Mouse (Mus musculus) hindbrain, embryonic 15.5 days (tissue): ENCODE measurements around the gene Kdm5a. TPM values are rescaled to one million over a fixed set of nuclear protein-coding genes. Genes with fewer than 3 reads are reported as not detected.
A peak's percentile ranks its signal among the peaks of the same experiment; 100 is the strongest.

Source experiments
- ATAC-seq: fragments of 200-750 bp; cut with Nextera tagmentation; 2 replicates; pipeline ENCODE4 v1.8.0; 2017; ENCODE audit warnings: low read depth, moderate number of reproducible peaks, moderate TSS enrichment; ENCODE audit not compliant: low FRiP score
- H3K27ac ChIP-seq: fragments of 300-500 bp; sonication (generic); replicated peaks from 2 replicates; pipeline ENCODE4 v1.5.1; 2015; ENCODE audit warnings: mild to moderate bottlenecking, inconsistent platforms
- H3K27me3 ChIP-seq: fragments of 300-500 bp; sonication (generic); 2 replicates; pipeline ENCODE4 v1.6.1; 2015; ENCODE audit warnings: control low read depth, inconsistent platforms
- H3K36me3 ChIP-seq: fragments of 300-500 bp; sonication (generic); 2 replicates; pipeline ENCODE4 v1.6.1; 2015; ENCODE audit warnings: control low read depth, inconsistent platforms
- H3K4me1 ChIP-seq: fragments of 300-500 bp; sonication (generic); replicated peaks from 2 replicates; pipeline ENCODE4 v1.6.1; 2015; ENCODE audit warnings: control low read depth, inconsistent platforms
- H3K4me2 ChIP-seq: fragments of 300-500 bp; sonication (generic); 2 replicates; pipeline ENCODE4 v1.6.1; 2015; ENCODE audit warnings: moderate library complexity, mild to moderate bottlenecking, inconsistent platforms
- H3K4me3 ChIP-seq: fragments of 300-500 bp; sonication (generic); 2 replicates; pipeline ENCODE4 v1.5.1; 2015; ENCODE audit warnings: mild to moderate bottlenecking, inconsistent platforms
- H3K9ac ChIP-seq: fragments of 300-500 bp; sonication (generic); 2 replicates; pipeline ENCODE4 v1.6.1; 2015; ENCODE audit warnings: inconsistent platforms
- H3K9me3 ChIP-seq: fragments of 300-500 bp; sonication (generic); 2 replicates; pipeline ENCODE4 v1.6.1; 2016; ENCODE audit warnings: control low read depth, inconsistent platforms
- WGBS: fragments of 180-500 bp; shearing (Covaris S2); methylation state at CpG from one replicate; pipeline ENCODE4 v1.1.7; 2015; 5-methylcytosine and 5-hydroxymethylcytosine counted together
- polyA plus RNA-seq: library from polyadenylated mRNA; unstranded; fragments of >200 nt; fragmentation: Nextera tagmentation; extraction: Ambion mirVana; gene quantifications from 2 replicates; pipeline ENCODE4 v1.2.1, GENCODE M21; 2015

Gene Kdm5a
- polyA plus RNA-seq, 1 experiment from 2014 or later: 29.8 TPM

DNA sequence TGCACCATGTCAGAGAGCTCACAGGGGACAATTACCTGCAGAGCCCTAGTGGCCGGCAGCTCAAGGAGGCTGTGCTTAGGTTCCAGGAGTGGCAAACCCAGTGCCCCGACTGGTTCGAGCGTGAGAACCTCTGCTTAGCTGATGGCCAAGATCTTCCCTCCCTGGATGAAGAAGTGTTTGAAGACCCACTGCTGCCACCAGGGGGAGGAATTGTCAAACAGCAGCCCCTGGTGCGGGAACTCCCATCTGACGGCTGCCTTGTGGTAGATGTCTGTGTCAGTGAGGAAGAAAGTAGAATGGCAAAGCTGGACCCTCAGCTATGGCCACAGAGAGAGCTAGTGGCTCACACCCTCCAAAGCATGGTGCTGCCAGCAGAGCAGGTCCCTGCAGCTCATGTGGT, 117.6 kb downstream of the Kdm5a start:
- no peak for ATAC-seq
- no peak overlapping the region for H3K4me3 ChIP-seq
- 94% methylated on average over 6 of the region's 6 CpGs for WGBS

GRCm38 (mm10) chr6:120482021-120482420, 118.1 kb downstream of the Kdm5a start:
- ATAC-seq: no peak
- Histone ChIP-seq H3K9ac (no peak overlapping the region), H3K36me3 (no peaks in the 10 kb centered on the region; the same call in 1 of the 2 replicates), H3K4me2 (no peak overlapping the region), H3K4me3 (no peak overlapping the region), H3K27me3 (no peaks in the 10 kb centered on the region), H3K9me3 (no peaks in the 10 kb centered on the region), H3K4me1 (no peaks in the 10 kb centered on the region), H3K27ac (no peak overlapping the region)
- WGBS: 93% methylated on average over 14 of the region's 14 CpGs

More for the DNA sequence above, 117.6 kb downstream of the Kdm5a start:
- no peak overlapping the region for H3K4me2 ChIP-seq
- H3K9ac ChIP-seq: no peak overlapping the region
- H3K9me3 ChIP-seq: no peaks in the 10 kb centered on the region
- no peak overlapping the region for H3K27ac ChIP-seq
- no peaks in the 10 kb centered on the region for H3K4me1 ChIP-seq
- H3K27me3 ChIP-seq: no peaks in the 10 kb centered on the region
- H3K36me3 ChIP-seq: no peaks in the 10 kb centered on the region; the same call in 1 of the 2 replicates

- Histone ChIP-seq H3K4me1 (no peaks in the 10 kb centered on the region), H3K27ac (no peak overlapping the region), H3K4me3 (no peak overlapping the region), H3K9ac (no peak overlapping the region), H3K9me3 (no peaks in the 10 kb centered on the region), H3K4me2 (no peak overlapping the region), H3K27me3 (no peaks in the 10 kb centered on the region), H3K36me3 (no peaks in the 10 kb centered on the region; the same call in 1 of the 2 replicates)
- ATAC-seq: no peak
- WGBS: 43% methylated on average over 6 of the region's 6 CpGs
Observed at GRCm38 (mm10) chr6:120482756-120483155, 118.8 kb downstream of the Kdm5a start.

DNA sequence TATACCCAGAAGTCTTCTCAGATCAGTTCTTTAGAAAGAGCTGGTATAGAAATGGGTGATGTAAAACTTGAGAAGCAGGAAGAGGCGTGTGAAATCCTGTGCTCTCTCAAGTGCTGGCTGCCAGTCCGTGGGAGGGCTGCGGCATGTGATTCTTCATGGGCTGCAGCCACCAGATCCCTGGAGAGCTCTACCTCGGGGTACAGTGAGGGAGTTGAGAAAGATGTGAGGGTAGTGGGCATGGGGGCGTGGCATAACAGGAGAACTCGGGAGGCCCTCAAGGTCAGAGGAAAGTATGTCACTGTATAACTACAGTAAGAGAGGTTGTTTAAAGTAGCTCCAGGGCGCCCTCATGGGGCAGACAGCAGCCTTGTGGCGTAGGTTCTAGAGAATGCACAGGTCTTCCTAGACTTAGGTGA, 119.3 kb downstream of the Kdm5a start:
- 36% methylated on average over 8 of the region's 8 CpGs for WGBS
- no peaks in the 10 kb centered on the region for H3K9me3 ChIP-seq
- H3K4me1 ChIP-seq: no peaks in the 10 kb centered on the region
- no peak overlapping the region for H3K4me3 ChIP-seq
- H3K27me3 ChIP-seq: no peaks in the 10 kb centered on the region
- H3K36me3 ChIP-seq: no peaks in the 10 kb centered on the region; the same call in 1 of the 2 replicates
- ATAC-seq: no peak
- no peak overlapping the region for H3K9ac ChIP-seq
- H3K4me2 ChIP-seq: no peak overlapping the region
- no peak overlapping the region for H3K27ac ChIP-seq

- Histone ChIP-seq H3K4me1 (peaks cover 9% of the 10 kb centered on the region), H3K27me3 (no peaks in the 10 kb centered on the region), H3K27ac (no peak overlapping the region), H3K9me3 (no peaks in the 10 kb centered on the region), H3K4me3 (no peak overlapping the region), H3K9ac (no peak overlapping the region), H3K36me3 (no peaks in the 10 kb centered on the region), H3K4me2 (no peak overlapping the region)
- 77% methylated on average over 3 of the region's 3 CpGs for WGBS
- no peak for ATAC-seq
Observed at GRCm38 (mm10) chr6:120485038-120485437, 121.1 kb downstream of the Kdm5a start.

DNA sequence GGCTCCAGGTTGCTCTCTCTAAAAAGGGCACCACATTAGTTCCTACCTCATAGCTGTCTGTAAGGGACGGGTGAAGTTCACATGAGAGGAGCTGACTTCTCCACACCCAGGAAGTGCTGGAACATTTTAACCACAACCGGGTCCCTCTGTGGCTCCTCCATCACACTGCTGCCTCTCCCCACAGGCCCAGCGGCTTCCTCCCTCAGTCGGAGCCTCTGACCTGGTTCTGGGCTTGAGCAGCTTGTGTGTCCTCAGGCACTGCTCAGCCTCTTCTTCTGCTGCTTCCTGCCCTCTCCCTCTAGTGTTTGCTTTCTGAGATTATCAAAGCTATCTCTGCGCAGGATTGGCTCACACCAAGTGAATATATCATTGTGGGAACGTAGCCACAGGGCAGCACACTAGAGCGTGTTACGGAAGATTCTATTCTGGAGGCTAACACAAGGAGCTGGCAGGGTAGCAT, 122.2 kb downstream of the Kdm5a start:
- 57% methylated on average over 8 of the region's 8 CpGs for WGBS
- no peaks in the 10 kb centered on the region for H3K9me3 ChIP-seq
- H3K4me1 ChIP-seq: peaks cover 18% of the 10 kb centered on the region
- H3K36me3 ChIP-seq: no peaks in the 10 kb centered on the region
- no peak overlapping the region for H3K9ac ChIP-seq
- H3K27ac ChIP-seq: no peak overlapping the region
- ATAC-seq: no peak
- H3K4me3 ChIP-seq: no peak overlapping the region
- no peaks in the 10 kb centered on the region for H3K27me3 ChIP-seq
- H3K4me2 ChIP-seq: no peak overlapping the region

DNA sequence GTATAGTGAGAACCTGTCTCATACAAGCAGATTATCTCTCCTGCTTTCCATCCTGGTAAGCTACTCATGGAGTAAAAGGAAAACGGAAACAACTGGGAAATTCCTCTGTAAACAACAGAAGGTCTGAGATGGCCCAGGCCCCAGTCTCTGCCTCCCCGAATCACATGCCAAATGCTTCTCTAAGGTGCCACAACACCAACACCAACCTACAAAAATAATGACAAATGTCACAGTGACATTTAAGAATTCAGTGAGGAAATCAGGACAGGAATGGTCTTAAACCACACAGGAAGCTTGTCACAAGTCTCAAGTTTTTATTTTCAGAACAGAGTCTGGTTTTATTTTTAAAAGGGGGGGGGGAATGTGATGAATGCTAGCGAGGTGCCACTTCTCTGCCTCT, 124.7 kb downstream of the Kdm5a start:
- H3K27ac ChIP-seq: no peak overlapping the region
- no peak overlapping the region for H3K9ac ChIP-seq
- no peak for ATAC-seq
- no peaks in the 10 kb centered on the region for H3K36me3 ChIP-seq
- no peak overlapping the region for H3K4me3 ChIP-seq
- no peaks in the 10 kb centered on the region for H3K9me3 ChIP-seq
- H3K4me2 ChIP-seq: no peak overlapping the region
- no peaks in the 10 kb centered on the region for H3K27me3 ChIP-seq
- WGBS: 79% methylated on average over 3 of the region's 3 CpGs
- peaks cover 38% of the 10 kb centered on the region for H3K4me1 ChIP-seq

- ATAC-seq: no peak
- WGBS: 61% methylated on average over 2 of the region's 2 CpGs
- H3K4me1 ChIP-seq: peaks cover 46% of the 10 kb centered on the region
- no peak overlapping the region for H3K9ac ChIP-seq
- no peaks in the 10 kb centered on the region for H3K9me3 ChIP-seq
- H3K27me3 ChIP-seq: no peaks in the 10 kb centered on the region
- no peak overlapping the region for H3K4me3 ChIP-seq
- no peak overlapping the region for H3K27ac ChIP-seq
- H3K4me2 ChIP-seq: peak overlapping the region; percentile 80
- H3K36me3 ChIP-seq: no peaks in the 10 kb centered on the region
Observed at GRCm38 (mm10) chr6:120489461-120489860, 125.5 kb downstream of the Kdm5a start.

GRCm38 (mm10) chr6:120491064-120491463, 127.1 kb downstream of the Kdm5a start:
- H3K27me3 ChIP-seq: no peaks in the 10 kb centered on the region
- peak overlapping the region; percentile 80 for H3K4me2 ChIP-seq
- H3K4me1 ChIP-seq: peaks cover 54% of the 10 kb centered on the region
- H3K9me3 ChIP-seq: no peaks in the 10 kb centered on the region
- no peak for ATAC-seq
- H3K4me3 ChIP-seq: peak overlapping the region; percentile 90
- H3K9ac ChIP-seq: no peak overlapping the region
- H3K27ac ChIP-seq: no peak overlapping the region
- no peaks in the 10 kb centered on the region for H3K36me3 ChIP-seq
- 31% methylated on average over 7 of the region's 7 CpGs for WGBS

DNA sequence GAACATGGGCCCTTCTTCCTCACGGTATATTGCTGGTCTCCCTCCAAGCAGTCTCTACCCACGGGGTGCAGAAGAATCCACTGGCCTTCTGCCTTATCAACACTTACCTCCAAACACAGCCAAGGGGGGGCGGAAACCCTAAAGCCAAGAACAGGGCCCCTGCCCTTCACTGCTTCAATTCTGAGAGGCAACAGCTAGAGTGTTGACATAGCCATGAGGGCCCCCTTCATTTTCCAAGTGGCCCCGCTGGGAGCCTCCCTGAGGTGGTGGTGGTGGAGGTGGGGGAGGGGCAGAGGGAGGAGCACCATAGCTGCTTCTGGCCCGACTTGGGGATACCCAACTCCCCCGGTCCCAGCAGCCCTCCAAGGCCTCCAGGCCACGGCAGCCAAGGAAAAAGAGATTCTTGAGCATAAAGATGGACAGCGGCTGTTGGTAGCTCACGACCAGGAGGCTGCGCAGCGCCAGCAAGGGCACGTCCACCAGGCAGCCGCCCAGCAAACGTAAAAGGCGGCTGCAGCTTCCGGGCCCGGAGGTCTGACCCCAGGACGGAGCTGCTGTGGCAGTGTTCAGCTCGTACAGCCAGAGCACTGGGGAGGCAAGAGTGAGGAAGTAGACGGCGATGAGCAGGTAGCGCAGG, 128.1 kb downstream of the Kdm5a start:
- peak overlapping the region; percentile 90 for H3K4me3 ChIP-seq
- WGBS: 10% methylated on average over 22 of the region's 22 CpGs
- peaks cover 62% of the 10 kb centered on the region for H3K4me1 ChIP-seq
- H3K4me2 ChIP-seq: peak overlapping the region; percentile 80
- H3K9me3 ChIP-seq: no peaks in the 10 kb centered on the region
- ATAC-seq: no peak
- H3K36me3 ChIP-seq: no peaks in the 10 kb centered on the region
- H3K27me3 ChIP-seq: no peaks in the 10 kb centered on the region
- peak overlapping the region; percentile 97; the same call in 1 of the 2 replicates for H3K27ac ChIP-seq
- H3K9ac ChIP-seq: peak overlapping the region; percentile 87

DNA sequence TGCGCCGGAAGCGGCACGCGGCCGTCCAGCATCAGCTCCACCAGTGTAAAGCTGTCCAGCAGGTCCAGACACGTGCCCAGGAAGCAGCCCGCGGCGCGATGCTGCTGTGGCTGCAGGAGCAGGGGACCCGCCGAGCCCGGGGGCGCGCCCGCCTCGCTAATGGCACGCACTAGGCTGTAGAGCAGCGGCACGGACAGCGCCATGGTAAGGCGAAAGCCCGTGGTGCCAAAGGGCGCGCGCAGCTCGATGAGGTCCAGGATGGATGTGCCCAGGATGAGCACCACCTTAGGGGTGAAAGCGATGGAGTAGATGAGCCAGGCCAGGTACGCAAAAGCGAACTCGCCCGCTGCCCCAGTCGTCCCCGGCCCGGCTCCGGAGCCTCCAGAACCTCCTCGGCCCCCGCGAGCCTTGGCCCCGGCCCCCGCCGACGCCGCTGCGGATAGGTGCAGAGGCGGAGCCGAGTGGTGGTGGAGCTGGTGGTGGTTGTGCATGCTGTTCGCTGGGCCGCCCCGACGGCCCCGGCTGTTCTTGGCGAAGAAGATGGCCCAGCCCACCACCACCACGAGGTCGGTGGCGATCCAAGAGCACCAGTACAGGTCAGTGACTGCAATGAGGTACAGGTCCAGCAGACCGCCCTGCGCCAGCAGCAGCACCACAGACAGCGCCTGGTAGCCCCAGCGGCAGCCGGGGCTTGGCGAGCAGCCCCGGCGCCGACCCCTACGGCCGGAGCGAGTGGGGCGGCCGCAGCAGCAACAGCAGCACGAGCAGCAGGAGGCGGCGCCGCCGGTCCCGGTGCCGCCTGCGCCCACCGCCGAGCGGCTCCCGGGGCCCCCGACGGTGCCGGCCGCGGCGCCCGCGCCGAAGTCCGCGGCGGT, 128.8 kb downstream of the Kdm5a start:
- Histone ChIP-seq H3K9me3 (no peaks in the 10 kb centered on the region), H3K4me3 (peak overlapping the region; percentile 90), H3K27me3 (no peaks in the 10 kb centered on the region), H3K4me1 (peaks cover 62% of the 10 kb centered on the region), H3K4me2 (peak overlapping the region; percentile 80), H3K27ac (peak overlapping the region; percentile 97), H3K36me3 (no peaks in the 10 kb centered on the region), H3K9ac (peak overlapping the region; percentile 87)
- ATAC-seq: peak; percentile 23
- under 1% methylated on average over 82 of the region's 95 CpGs for WGBS
